Mouse (Mus musculus) embryonic facial prominence, embryonic 10.5 days (tissue): Measurements from ENCODE around the gene Ncbp2. TPM values are rescaled to one million over a fixed set of nuclear protein-coding genes. Genes with fewer than 3 reads are reported as not detected.
A peak's percentile ranks its signal among the peaks of the same experiment; 100 is the strongest.

ENCODE experiments used
- DNase-seq: peaks from one replicate; pipeline ENCODE4 v3.0.0-alpha.2; 2017; ENCODE audit warnings: low spot score
- H3K27ac ChIP-seq: fragments of 300-500 bp; sonication (generic); replicated peaks from 2 replicates; pipeline ENCODE4 v1.5.1; 2016; ENCODE audit warnings: mild to moderate bottlenecking
- H3K27me3 ChIP-seq: fragments of 300-500 bp; sonication (generic); replicated peaks from 2 replicates; pipeline ENCODE4 v1.6.1; 2016; ENCODE audit warnings: low read depth, mild to moderate bottlenecking; ENCODE audit not compliant: poor library complexity, severe bottlenecking
- H3K36me3 ChIP-seq: fragments of 300-500 bp; sonication (generic); replicated peaks from 2 replicates; pipeline ENCODE4 v1.6.1; 2016; ENCODE audit warnings: mild to moderate bottlenecking, moderate library complexity
- H3K4me1 ChIP-seq: fragments of 300-500 bp; sonication (generic); 2 replicates; pipeline ENCODE4 v1.6.1; 2016
- H3K4me3 ChIP-seq: fragments of 300-500 bp; sonication (generic); 2 replicates; pipeline ENCODE4 v1.5.1; 2016; ENCODE audit warnings: mild to moderate bottlenecking, moderate library complexity
- H3K9me3 ChIP-seq: fragments of 300-500 bp; sonication (generic); 2 replicates; pipeline ENCODE4 v1.6.1; 2016; ENCODE audit warnings: mild to moderate bottlenecking
- WGBS: fragments of 180-500 bp; shearing (Covaris S2); methylation state at CpG from one replicate; pipeline ENCODE4 v1.1.7; 2016; 5-methylcytosine and 5-hydroxymethylcytosine counted together
- polyA plus RNA-seq: library from polyadenylated mRNA; unstranded; fragments of >200 nt; fragmentation: Nextera tagmentation; extraction: Ambion mirVana; gene quantifications from 2 replicates; pipeline ENCODE4 v1.2.1, GENCODE M21; 2016

Gene Ncbp2
- polyA plus RNA-seq, 1 experiment from 2014 or later: 145 TPM

DNA sequence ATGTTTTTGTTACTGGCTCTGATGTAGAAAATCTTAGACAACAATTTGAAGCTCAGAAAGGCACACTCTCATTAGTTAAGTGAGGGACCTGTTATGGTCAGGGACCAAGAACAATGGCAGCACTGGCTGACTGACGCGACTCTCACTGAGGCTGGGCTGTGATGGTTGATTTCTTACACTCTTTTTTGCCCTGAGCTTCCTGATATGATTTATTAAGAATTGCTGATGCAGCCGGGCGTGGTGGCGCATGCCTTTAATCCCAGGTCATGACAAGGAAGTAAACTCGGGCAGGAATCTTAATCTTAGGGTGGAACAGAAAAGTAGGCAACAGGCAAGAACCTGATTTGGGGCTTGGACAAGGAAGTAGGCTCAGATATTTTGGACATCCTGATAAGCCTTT lies 22.2 kb upstream of the Ncbp2 start:
- no peaks in the 10 kb centered on the region for H3K9me3 ChIP-seq
- peaks cover 17% of the 10 kb centered on the region for H3K4me1 ChIP-seq
- H3K27me3 ChIP-seq: peaks cover 14% of the 10 kb centered on the region
- no peak overlapping the region for H3K4me3 ChIP-seq
- H3K36me3 ChIP-seq: no peaks in the 10 kb centered on the region
- WGBS: 86% methylated on average over 6 of the region's 6 CpGs
- H3K27ac ChIP-seq: no peak overlapping the region
- DNase-seq: no peak

DNA sequence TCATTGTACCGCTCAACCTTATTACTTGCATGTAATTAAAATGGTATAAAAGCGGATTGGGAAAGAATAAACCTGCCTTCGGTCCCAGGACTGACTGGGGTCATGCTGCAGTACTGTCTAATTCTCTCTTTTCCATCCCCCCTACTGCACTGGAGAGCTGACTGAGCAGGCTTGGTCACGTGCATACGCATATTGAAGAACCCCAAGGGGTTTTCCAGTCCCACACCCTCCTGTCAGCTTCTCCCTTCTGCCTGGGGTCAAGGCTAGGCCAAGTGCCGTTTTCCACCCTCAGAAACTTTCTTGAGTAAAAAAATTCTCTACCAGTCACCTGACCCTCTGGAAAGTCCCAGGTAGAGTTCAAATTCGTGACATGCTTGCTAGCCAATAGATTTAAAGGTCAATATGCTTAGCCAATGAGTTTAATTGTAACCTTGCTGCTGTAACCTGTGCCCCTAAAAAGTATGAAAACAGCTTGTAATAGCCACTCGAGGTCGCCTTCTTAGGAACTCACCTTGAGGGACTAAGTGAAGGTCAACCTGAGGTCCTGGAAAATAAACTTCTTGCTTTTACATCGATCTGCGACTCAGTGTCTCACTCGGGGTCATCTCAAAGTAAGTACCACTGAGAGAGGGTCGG lies 21.6 kb upstream of the Ncbp2 start:
- Histone ChIP-seq H3K27me3 (peaks cover 20% of the 10 kb centered on the region), H3K36me3 (no peaks in the 10 kb centered on the region), H3K9me3 (no peaks in the 10 kb centered on the region), H3K27ac (no peak overlapping the region), H3K4me1 (peaks cover 17% of the 10 kb centered on the region), H3K4me3 (no peak overlapping the region)
- WGBS: 79% methylated on average over 13 of the region's 13 CpGs
- DNase-seq: no peak

DNA sequence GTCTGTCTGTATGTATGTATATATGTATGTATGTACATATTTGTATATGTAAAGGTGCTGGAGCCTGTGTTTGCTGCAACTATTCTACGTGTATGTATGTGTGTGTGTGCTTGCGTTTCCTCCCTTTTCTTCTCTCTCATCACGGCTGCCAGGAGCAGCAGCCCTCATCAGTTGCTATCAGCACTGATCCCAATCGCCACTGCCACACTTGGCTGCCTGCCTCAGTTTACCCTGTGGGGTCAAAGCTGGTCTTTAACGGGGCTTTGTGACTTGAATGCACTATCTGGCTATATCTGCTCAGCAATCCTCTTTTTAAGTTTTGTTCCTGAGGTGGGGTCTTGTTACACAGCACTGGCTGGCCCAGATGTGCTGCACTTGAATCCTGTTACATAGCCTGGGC lies 20.9 kb upstream of the Ncbp2 start:
- Histone ChIP-seq H3K9me3 (no peaks in the 10 kb centered on the region), H3K27me3 (peaks cover 27% of the 10 kb centered on the region), H3K4me1 (peaks cover 24% of the 10 kb centered on the region), H3K4me3 (no peak overlapping the region), H3K27ac (no peak overlapping the region), H3K36me3 (no peaks in the 10 kb centered on the region)
- WGBS: 87% methylated on average over 5 of the region's 5 CpGs
- DNase-seq: no peak

DNA sequence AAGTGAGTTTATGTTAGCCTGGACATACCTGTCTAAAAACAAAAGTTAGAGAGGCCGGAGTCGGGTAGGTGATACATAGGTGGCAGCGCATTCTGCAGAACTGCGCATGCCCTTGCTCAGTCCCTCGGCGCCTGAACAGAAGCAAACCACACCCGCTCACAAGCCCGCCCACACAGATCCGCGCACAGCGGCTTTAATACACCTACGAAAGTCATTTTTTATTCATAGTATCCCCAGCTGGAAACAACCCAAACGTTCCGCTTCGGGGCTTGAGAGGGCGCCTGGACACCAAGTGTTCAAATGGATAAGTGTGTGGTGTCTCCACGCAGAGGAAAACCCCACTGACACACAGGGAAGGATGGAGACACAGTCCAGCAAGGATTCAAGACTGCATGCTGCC lies 17.0 kb upstream of the Ncbp2 start:
- H3K27ac ChIP-seq: no peak overlapping the region
- H3K27me3 ChIP-seq: peaks cover 64% of the 10 kb centered on the region
- H3K4me3 ChIP-seq: no peak overlapping the region
- no peaks in the 10 kb centered on the region for H3K36me3 ChIP-seq
- H3K9me3 ChIP-seq: no peaks in the 10 kb centered on the region
- WGBS: 56% methylated on average over 17 of the region's 17 CpGs
- H3K4me1 ChIP-seq: peaks cover 57% of the 10 kb centered on the region
- no peak for DNase-seq

DNA sequence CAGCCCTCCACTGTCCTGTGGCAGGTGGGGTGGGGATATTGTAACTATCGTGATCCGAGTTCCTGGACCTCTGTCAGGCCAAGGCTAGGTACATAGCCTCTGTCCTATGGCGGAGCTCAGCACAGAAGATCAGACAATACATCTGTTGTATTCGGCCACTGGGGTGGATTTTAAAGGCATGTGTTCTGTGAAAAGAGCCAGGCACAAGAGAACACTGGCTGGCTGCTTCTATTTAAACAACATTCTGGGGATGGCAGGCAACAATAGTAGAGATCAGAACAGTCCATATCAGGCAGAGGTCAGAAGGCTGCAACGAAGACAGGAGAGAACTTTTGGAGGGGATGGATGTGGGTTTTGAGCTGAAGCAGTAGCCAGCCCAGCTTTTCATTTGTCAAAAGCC lies 16.1 kb upstream of the Ncbp2 start:
- H3K27ac ChIP-seq: no peak overlapping the region
- DNase-seq: no peak
- H3K4me1 ChIP-seq: peaks cover 53% of the 10 kb centered on the region
- 41% methylated on average over 5 of the region's 5 CpGs for WGBS
- peak overlapping the region; percentile 67; the same call in 1 of the 2 replicates for H3K4me3 ChIP-seq
- H3K36me3 ChIP-seq: no peaks in the 10 kb centered on the region
- peaks cover 69% of the 10 kb centered on the region for H3K27me3 ChIP-seq
- H3K9me3 ChIP-seq: no peaks in the 10 kb centered on the region

DNA sequence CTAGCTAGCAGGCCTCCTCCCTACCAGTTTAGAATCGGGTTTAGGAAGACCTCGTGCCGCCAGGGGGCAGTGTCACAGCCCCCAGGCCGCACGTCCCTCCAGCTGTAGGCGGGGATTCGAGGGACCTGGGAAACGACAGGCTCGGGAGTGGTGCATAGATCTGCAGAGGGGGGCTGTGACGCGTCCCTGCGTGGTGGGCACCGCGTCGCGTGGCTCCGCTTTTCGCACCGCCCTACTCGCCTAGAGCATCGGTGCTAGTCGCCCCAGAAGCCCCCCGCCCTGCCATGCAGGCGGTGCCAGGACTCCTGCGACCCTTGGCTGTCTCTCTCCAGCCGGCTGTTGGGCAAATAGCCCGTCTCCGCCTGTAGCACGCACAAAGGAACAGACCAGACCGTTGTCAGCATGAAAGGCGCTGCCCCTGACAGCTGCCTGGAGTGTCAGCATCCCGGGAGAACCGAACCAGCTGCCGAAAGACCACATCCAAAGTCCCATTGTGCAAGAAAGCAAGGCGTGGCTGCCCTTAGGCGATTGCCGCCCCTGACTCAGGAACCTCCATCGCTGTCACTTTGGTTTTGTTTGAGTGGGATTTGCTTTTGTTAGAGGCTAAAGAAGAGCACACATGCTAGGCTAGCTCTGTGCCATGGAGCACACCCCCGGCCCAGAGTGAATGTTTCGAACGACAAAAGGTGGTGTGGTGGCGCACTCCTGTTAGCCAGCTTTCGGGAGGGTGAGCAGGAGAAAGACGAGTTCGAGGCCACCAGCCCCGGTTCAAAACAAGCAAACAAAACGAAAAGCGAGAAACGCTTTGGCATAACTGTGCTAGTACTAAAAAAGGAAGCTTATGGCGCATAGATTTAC lies 15.2 kb upstream of the Ncbp2 start:
- under 1% methylated on average over 50 of the region's 50 CpGs for WGBS
- peak; percentile 93 for DNase-seq

DNA sequence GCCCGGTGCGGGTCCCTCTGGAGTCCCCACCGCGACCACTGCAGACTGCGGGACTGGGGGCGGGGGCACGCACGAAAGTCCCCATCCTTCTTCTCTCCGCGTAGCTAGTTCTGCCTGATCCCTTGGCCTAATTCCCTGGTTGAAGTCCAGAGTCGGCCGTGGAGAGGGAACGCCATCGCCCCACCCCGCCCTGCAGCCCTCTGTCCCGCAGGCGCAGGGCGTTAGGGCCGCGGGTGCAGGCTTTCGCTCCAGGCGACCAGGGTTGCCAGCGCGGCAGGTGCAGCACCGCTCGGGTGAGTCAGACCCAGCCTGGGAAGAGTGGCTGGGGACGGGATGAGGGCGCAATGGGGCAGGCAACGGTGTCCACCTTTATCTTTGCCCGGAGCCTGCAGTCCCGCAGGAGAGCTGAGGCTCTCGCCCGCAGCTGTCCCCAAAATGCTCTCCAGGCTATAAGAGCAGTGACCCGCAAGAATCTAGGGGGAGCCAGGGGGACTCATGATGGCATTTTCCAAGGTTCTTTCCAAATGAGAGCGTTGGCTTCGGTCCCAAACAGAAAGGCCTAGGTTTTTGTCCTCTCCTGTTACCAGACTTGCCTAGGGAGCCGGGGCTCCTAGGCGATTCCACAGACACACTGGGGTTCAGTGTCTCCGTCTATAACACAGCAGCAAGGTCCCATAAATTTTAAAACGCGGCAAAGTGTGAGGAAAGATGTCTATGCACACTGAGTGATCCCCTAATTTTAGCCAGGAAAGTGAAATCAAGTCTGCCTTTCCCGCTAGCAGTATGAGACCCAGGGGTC lies 14.4 kb upstream of the Ncbp2 start, which contains the start of gene Pigz:
Gene Pigz, plus strand, starts transcription at position 101 of the 799 bp plus-strand sequence.
- DNase-seq: peak; percentile 53
- Histone ChIP-seq H3K27me3 (peaks cover 69% of the 10 kb centered on the region), H3K27ac (peak within 1 kb of the TSS; percentile 84), H3K4me1 (peaks cover 44% of the 10 kb centered on the region), H3K4me3 (peak within 1 kb of the TSS; percentile 67), H3K36me3 (no peaks in the 10 kb centered on the region), H3K9me3 (no peaks in the 10 kb centered on the region)
- 6% methylated on average over 42 of the region's 42 CpGs for WGBS

More for the DNA sequence above, 15.2 kb upstream of the Ncbp2 start:
- Histone ChIP-seq H3K36me3 (no peaks in the 10 kb centered on the region), H3K4me1 (peaks cover 51% of the 10 kb centered on the region), H3K4me3 (peak overlapping the region; percentile 67), H3K9me3 (no peaks in the 10 kb centered on the region), H3K27me3 (peaks cover 69% of the 10 kb centered on the region), H3K27ac (peak overlapping the region; percentile 84)

DNA sequence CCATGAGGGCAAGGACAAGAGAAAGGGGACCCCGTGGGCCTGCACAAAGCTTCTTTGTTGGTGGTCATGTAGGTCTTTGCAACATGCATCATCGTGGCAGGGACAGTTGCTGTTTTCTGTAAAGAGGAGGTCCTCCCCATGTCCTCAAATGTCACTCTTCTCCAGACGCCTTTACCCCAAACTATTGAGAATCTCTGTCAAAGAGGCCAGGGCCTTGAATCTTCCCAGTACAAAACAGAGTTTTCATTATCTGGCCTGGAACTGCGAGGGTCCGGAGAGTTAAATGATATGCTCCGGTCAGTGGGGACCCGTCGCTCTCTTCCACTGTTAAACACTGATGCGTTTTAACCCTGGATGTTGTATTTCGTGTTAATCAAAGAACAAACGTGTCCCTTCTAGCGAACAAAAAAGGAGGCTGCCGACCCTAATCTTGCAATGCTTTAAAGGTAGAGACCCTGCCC lies 13.7 kb upstream of the Ncbp2 start:
- no peaks in the 10 kb centered on the region for H3K36me3 ChIP-seq
- peaks cover 40% of the 10 kb centered on the region for H3K4me1 ChIP-seq
- 13% methylated on average over 13 of the region's 13 CpGs for WGBS
- no peak overlapping the region for H3K27ac ChIP-seq
- H3K27me3 ChIP-seq: peaks cover 69% of the 10 kb centered on the region
- peak; percentile 40 for DNase-seq
- H3K4me3 ChIP-seq: peak overlapping the region; percentile 67
- H3K9me3 ChIP-seq: no peaks in the 10 kb centered on the region

DNA sequence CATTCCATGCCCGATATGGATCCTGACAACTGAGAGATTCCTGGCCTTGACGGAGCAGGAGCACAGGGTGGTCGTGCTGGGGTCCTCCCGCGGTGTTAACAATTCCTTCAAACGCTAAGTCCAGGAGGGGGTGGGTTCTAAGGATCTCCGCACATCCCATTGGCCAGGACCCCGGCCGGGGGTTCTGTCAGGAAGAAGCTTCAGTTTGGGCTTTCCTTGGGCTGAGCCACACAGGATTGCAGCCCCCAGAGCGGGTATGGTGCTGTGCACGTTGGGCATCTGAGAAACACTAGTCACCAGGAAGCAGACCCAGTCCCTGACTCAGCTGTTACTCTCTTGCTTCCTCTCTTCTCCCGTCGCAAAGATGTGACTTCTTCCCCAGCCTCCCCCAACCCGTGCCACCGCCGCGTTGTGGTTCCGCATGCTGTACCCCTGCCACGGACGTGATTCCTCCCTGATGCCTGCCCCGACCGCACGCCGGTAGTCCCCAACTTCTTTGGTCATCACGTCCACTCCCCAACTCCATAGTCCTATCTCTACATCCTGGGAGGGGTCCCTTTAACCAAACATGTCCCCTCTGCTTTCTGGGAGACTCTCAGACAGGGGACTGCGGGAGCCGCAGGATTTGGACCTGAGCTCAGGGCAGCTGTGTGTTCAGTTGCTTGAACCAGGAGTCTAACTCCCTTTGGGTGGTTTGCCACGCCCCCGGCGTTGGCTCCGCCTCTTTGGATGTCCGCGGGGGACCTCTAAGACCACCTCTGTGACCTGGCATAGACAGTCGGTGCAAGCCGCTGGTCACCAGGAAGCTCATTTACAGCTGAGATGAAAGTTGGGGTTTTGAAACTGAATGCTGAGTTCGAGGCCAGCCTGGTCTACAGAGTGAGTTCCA lies 13.0 kb upstream of the Ncbp2 start:
- Histone ChIP-seq H3K9me3 (no peaks in the 10 kb centered on the region), H3K27me3 (peaks cover 63% of the 10 kb centered on the region), H3K4me3 (peak overlapping the region; percentile 67), H3K4me1 (peaks cover 40% of the 10 kb centered on the region), H3K27ac (0 out of 2 replicates have a peak overlapping the region, but pooled peaks have one; percentile 36), H3K36me3 (no peaks in the 10 kb centered on the region)
- WGBS: 5% methylated on average over 36 of the region's 36 CpGs
- DNase-seq: peak; percentile 56

DNA sequence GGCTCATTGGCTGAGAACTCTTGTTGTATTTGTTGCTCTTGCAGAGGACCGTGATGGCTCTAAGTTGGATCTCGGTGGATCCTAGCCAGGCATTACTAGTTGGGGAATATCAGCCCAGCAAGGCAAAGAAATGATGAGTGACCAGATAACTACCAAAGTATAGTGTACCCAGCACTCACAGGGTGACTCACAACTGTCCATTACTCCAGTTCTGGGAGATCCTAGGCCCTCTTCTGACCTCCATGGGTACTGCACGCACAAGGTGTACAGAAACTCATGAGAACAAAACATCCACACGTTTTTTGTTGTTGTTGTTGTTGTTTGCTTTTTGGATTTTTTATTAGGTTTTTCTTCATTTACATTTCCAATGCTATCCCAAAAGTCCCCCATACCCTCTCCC lies 11.7 kb upstream of the Ncbp2 start:
- WGBS: 80% methylated on average over 4 of the region's 4 CpGs
- Histone ChIP-seq H3K27ac (no peak overlapping the region), H3K4me1 (peaks cover 40% of the 10 kb centered on the region), H3K36me3 (no peaks in the 10 kb centered on the region), H3K27me3 (peaks cover 51% of the 10 kb centered on the region), H3K4me3 (no peak overlapping the region), H3K9me3 (no peaks in the 10 kb centered on the region)
- DNase-seq: no peak

DNA sequence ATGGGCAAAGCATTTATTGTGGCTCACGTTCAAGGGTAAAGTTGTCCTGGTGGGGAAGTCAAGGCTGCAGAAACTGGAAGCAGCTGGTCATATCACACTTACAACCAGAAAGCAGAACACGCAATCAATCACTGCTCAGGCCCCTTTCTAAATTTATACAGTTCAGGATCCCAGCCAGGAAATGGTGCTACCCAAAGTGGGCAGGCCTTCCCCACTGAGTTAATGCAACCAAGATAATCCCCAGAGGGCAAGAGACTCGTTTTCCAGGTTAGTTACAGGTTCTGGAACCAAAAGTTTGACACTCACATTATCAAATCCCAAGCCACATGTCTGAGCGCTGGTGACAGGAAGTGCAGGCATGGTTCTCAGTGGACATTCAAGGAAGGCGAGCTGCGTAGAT lies 9.5 kb upstream of the Ncbp2 start:
- no peak for DNase-seq
- 76% methylated on average over 6 of the region's 6 CpGs for WGBS
- H3K4me1 ChIP-seq: peaks cover 20% of the 10 kb centered on the region
- H3K4me3 ChIP-seq: no peak overlapping the region
- no peaks in the 10 kb centered on the region for H3K9me3 ChIP-seq
- H3K36me3 ChIP-seq: no peaks in the 10 kb centered on the region
- peaks cover 30% of the 10 kb centered on the region for H3K27me3 ChIP-seq
- no peak overlapping the region for H3K27ac ChIP-seq
